Mouse (Mus musculus): ENCODE measurements around the gene G3bp2. TPM values are rescaled to one million over a fixed set of nuclear protein-coding genes. Genes with fewer than 3 reads are reported as not detected.

Gene G3bp2
- polyA plus RNA-seq, 1 experiment = 127 TPM

DNA sequence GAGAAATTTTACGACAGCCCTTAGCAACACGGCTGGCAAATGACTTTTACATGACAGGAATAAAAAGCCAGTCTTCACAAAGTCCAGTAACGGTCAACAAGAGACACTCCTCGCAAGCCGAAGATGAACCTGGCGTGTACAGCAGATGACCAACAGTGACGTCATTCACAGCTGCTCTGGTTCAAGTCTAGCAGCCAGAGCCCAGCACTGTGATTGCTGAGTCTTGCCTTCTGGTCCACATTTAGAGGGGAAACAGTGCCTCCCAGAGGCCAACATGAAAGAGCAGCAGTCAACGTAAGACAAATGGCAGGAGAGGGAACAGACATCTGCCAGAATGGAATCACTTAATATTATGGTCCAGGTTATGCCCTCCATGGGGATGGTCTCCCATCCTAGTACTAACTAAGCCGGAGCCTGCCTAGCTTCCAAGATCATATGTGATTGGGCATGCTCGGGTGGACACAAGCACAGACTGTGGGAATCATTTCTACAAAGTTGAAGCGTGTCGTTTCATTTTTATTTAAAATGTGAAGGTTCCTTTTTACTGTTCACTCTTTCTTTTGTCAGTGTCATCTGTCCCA, 34.4 kb upstream of the G3bp2 start:
- no peak overlapping the region for H3K4me3 ChIP-seq (ENCODE audit: insufficient read depth, low read length)
- peak; percentile 90 for TF ChIP-seq CTCF (IDR thresholded peaks at IDR 0.05; ENCODE audit: extremely low read depth, insufficient read depth, low read length)
- no peak for TF ChIP-seq POLR2A (IDR thresholded peaks at IDR 0.05; ENCODE audit: extremely low read depth, insufficient read depth, low read length)

DNA sequence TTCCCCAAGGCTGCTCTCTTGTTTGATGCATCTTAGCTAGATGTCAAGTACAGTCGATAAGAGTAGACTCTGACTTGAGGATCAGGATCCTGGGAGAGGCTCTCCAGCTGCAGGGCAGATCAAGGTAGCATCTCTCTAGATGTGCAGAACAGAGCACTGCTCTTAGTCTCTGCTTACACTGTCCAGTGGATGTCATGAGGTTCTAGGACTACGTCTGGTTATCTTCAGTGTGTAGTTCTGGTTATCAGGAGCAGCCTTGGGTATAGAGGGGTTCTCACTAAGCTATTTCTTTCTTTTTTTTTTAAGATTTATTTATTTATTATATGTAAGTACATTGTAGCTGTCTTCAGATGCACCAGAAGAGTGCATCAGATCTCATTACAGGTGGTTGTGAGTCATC, 31.4 kb upstream of the G3bp2 start:
- TF ChIP-seq POLR2A (IDR thresholded peaks at IDR 0.05; ENCODE audit: extremely low read depth, insufficient read depth, low read length) = no peak
- no peak for TF ChIP-seq CTCF (IDR thresholded peaks at IDR 0.05; ENCODE audit: extremely low read depth, insufficient read depth, low read length)
- H3K4me3 ChIP-seq (ENCODE audit: insufficient read depth, low read length) = no peak overlapping the region
- no peak overlapping the region for H3K27ac ChIP-seq (ENCODE audit: insufficient read depth, low read length)
- no peaks in the 10 kb centered on the region for H3K4me1 ChIP-seq (ENCODE audit: control insufficient read depth, insufficient read depth, low read length)

More for the DNA sequence above, 34.4 kb upstream of the G3bp2 start:
- Histone ChIP-seq H3K4me1 (ENCODE audit: control insufficient read depth, insufficient read depth, low read length) (no peaks in the 10 kb centered on the region), H3K27ac (ENCODE audit: insufficient read depth, low read length) (no peak overlapping the region)

DNA sequence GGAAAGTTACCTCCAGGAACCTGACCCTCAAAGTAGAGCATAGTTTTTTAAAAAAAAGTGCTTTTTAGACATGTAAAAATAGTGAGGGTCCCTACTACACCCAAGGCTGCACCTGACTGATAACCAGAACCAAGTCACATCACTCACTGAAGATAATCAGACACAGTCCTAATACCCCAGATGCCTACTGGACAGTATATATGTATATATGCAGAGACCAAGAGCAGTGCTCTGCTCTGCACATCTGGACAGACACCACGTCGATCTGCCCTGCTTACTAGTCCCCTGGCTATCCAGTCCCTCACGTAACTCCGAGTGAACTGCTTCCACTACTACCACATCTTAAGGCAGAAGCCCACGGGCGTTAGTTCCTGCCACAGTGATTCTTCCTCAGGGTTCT, 30.7 kb upstream of the G3bp2 start:
- H3K4me1 ChIP-seq (ENCODE audit: control insufficient read depth, insufficient read depth, low read length) = no peaks in the 10 kb centered on the region
- no peak overlapping the region for H3K4me3 ChIP-seq (ENCODE audit: insufficient read depth, low read length)
- no peak overlapping the region for H3K27ac ChIP-seq (ENCODE audit: insufficient read depth, low read length)
- TF ChIP-seq CTCF (IDR thresholded peaks at IDR 0.05; ENCODE audit: extremely low read depth, insufficient read depth, low read length) (no peak), POLR2A (IDR thresholded peaks at IDR 0.05; ENCODE audit: extremely low read depth, insufficient read depth, low read length) (no peak)

DNA sequence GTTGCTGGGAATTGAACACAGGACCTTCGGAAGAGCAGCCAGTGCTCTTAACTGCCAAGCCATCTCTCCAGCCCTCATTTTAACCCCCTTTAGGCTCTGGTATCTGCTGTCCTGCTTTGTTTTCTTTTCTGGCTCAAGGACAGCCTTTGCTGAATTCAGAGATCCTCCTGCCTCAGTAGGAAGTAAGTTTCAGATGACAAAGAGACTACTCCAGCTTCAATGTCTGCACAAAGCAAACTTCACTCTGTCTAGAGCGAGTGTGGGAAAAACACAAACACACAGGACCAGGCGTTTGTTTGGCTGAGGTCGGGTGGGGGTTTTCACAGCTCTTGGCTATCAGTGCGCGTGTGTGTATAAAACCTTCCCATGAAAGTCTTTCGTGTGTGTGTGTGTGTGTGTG, 30.0 kb upstream of the G3bp2 start:
- Histone ChIP-seq H3K27ac (ENCODE audit: insufficient read depth, low read length) (no peak overlapping the region), H3K4me1 (ENCODE audit: control insufficient read depth, insufficient read depth, low read length) (no peaks in the 10 kb centered on the region), H3K4me3 (ENCODE audit: insufficient read depth, low read length) (no peak overlapping the region)
- no peak for TF ChIP-seq POLR2A (IDR thresholded peaks at IDR 0.05; ENCODE audit: extremely low read depth, insufficient read depth, low read length)
- no peak for TF ChIP-seq CTCF (IDR thresholded peaks at IDR 0.05; ENCODE audit: extremely low read depth, insufficient read depth, low read length)

DNA sequence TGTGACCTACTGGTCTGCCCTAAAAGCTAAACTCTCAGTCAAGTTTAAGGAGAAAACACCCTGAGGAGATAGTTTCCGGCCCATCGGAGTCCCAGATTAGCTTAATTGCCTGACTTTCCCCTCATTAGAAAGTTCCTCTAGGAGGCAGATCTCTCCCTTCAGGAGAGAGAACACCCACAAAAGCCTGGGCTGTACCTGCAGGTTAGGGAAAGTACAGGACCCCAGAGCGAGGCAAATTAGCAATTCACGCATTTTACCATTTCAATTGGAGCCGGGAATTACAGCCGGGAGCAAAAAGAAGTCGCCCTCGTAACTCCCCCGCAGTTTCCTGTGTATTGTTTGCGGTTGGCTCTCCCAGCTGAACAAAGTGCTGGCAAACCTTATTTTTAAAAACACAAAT, 29.1 kb upstream of the G3bp2 start:
- Histone ChIP-seq H3K4me3 (ENCODE audit: insufficient read depth, low read length) (no peak overlapping the region), H3K4me1 (ENCODE audit: control insufficient read depth, insufficient read depth, low read length) (no peaks in the 10 kb centered on the region), H3K27ac (ENCODE audit: insufficient read depth, low read length) (no peak overlapping the region)
- TF ChIP-seq CTCF (IDR thresholded peaks at IDR 0.05; ENCODE audit: extremely low read depth, insufficient read depth, low read length) (no peak), POLR2A (IDR thresholded peaks at IDR 0.05; ENCODE audit: extremely low read depth, insufficient read depth, low read length) (no peak)

DNA sequence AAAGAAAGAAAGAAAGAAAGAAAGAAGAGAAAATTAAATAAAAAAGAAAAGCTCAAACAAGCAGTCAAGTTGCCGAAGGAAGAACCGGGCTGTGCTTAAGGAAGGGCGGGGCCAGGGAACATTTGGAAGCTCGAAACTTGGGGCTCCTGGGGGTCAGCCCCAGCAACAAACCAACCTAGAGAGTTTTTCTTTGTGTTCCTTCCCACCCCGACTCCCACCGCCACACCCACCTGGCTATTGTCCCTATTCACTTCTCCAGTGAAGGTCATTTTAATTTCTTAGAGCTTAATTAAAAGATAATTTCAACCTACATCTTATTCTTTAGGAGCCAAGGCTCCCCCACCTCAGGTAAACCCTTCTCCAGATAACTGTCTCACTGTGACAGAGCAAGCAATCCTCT, 28.7 kb upstream of the G3bp2 start:
- Histone ChIP-seq H3K27ac (ENCODE audit: insufficient read depth, low read length) (no peak overlapping the region), H3K4me1 (ENCODE audit: control insufficient read depth, insufficient read depth, low read length) (no peaks in the 10 kb centered on the region), H3K4me3 (ENCODE audit: insufficient read depth, low read length) (no peak overlapping the region)
- TF ChIP-seq POLR2A (IDR thresholded peaks at IDR 0.05; ENCODE audit: extremely low read depth, insufficient read depth, low read length) = no peak
- TF ChIP-seq CTCF (IDR thresholded peaks at IDR 0.05; ENCODE audit: extremely low read depth, insufficient read depth, low read length) = no peak

DNA sequence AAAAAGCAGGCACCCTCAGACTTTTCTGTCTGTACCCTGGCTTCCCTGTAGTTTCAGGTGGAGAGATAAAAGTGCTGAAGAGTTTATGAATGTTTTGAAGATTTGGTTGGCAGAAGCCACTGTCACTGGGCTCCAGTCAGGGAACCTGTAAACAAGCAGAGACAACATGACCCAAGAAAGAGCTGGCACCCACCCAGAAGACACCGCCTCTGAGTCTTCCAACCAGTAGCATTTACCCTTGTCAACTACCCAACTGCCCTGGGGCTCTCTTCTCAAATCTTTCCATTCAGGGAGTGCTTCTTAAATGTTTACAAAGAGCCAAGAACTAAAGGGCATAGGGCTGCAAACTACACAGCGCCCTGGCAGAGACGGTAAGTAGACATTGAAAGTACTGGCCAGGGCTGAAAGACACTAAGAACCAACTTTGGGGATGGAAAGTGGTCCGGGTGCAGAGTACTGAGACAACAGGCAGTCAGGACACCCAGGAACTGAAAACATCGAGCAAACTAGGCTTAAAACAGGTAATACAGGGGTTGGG, 27.4 kb upstream of the G3bp2 start:
- TF ChIP-seq CTCF (IDR thresholded peaks at IDR 0.05; ENCODE audit: extremely low read depth, insufficient read depth, low read length) (no peak), POLR2A (IDR thresholded peaks at IDR 0.05; ENCODE audit: extremely low read depth, insufficient read depth, low read length) (no peak)
- Histone ChIP-seq H3K4me1 (ENCODE audit: control insufficient read depth, insufficient read depth, low read length) (no peaks in the 10 kb centered on the region), H3K4me3 (ENCODE audit: insufficient read depth, low read length) (no peak overlapping the region), H3K27ac (ENCODE audit: insufficient read depth, low read length) (no peak overlapping the region)

DNA sequence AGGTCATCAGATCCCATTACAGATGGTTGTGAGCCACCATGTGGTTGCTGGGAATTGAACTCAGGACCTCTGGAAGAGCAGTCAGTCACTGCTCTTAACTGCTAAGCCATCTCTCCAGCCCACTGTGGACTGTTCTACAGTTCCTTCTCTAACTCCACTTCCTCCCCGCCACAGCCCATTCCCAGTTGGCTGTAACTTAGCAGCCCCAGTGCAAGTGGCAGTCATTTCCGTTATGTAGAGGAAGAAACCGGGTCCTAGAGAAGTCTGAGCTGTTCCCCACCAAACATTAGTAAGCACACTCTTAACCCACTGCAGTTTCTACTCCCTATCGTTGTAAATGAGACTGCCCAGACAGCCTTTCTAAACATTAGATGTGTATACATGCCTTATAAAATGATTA, 23.8 kb upstream of the G3bp2 start:
- H3K4me3 ChIP-seq (ENCODE audit: insufficient read depth, low read length) = no peak overlapping the region
- 0 out of 2 replicates have a peak, but pooled peaks cover 1% of the 10 kb centered on the region for H3K4me1 ChIP-seq (ENCODE audit: control insufficient read depth, insufficient read depth, low read length)
- H3K27ac ChIP-seq (ENCODE audit: insufficient read depth, low read length) = no peak overlapping the region
- no peak for TF ChIP-seq CTCF (IDR thresholded peaks at IDR 0.05; ENCODE audit: extremely low read depth, insufficient read depth, low read length)
- no peak for TF ChIP-seq POLR2A (IDR thresholded peaks at IDR 0.05; ENCODE audit: extremely low read depth, insufficient read depth, low read length)

DNA sequence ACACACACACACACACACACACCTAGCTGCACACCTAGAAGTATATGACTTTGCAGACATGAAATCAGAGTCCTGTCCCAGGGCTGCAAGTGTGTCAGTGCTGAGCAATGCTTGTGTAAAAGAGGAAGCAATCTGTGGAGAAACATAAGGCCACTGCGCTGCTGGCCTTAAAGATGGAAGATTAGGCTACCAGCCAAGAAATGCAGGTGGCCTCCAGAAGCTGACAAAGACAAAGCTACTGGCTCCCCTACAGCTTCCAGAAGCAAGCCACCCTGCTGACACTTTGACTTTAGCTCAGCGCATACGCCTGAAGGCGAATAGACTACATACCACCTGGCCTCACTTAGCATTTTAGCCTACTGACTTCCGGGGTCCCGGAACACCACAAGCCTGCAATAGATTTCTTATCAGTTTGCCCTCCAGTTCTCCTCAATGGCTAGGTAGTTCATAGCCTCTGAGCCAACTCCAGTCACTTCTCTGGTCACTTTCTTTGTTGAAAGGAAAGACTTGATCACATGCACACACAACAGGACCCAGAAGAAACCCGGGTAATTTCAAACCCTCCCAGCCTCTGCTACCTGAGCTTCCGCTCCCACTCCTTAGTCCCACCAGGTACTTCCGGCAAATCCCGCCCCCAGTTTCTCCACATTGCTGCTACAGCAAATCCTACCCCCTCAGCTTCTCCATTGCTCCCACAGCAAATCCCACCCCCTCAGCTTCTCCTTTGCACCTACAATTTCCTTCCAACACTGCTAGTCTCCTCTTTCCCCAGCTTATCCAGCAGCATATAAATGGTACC, 23.0 kb upstream of the G3bp2 start:
- no peak overlapping the region for H3K4me3 ChIP-seq (ENCODE audit: insufficient read depth, low read length)
- TF ChIP-seq POLR2A (IDR thresholded peaks at IDR 0.05; ENCODE audit: extremely low read depth, insufficient read depth, low read length) (no peak), CTCF (IDR thresholded peaks at IDR 0.05; ENCODE audit: extremely low read depth, insufficient read depth, low read length) (no peak)
- H3K4me1 ChIP-seq (ENCODE audit: control insufficient read depth, insufficient read depth, low read length) = 0 out of 2 replicates have a peak, but pooled peaks cover 1% of the 10 kb centered on the region
- no peak overlapping the region for H3K27ac ChIP-seq (ENCODE audit: insufficient read depth, low read length)

Measured in cortical plate, adult 2 months (tissue).